Mouse (Mus musculus) liver, embryonic 15.5 days (tissue): Measurements from ENCODE around the gene Mt2. TPM values are rescaled to one million over a fixed set of nuclear protein-coding genes. Genes with fewer than 3 reads are reported as not detected.
A peak's percentile ranks its signal among the peaks of the same experiment; 100 is the strongest.

Experiments used
- ATAC-seq: fragments of 200-750 bp; cut with Nextera tagmentation; 2 replicates; pipeline ENCODE4 v1.8.0; 2017; ENCODE audit warnings: moderate number of reproducible peaks, mild to moderate bottlenecking, moderate library complexity; ENCODE audit not compliant: insufficient read depth
- H3K27ac ChIP-seq: fragments of 300-500 bp; sonication (generic); replicated peaks from 2 replicates; pipeline ENCODE4 v1.5.1; 2015; ENCODE audit warnings: mild to moderate bottlenecking, inconsistent platforms
- H3K27me3 ChIP-seq: fragments of 300-500 bp; sonication (generic); 2 replicates; pipeline ENCODE4 v1.6.1; 2015; ENCODE audit warnings: mild to moderate bottlenecking, inconsistent platforms
- H3K36me3 ChIP-seq: fragments of 300-500 bp; sonication (generic); replicated peaks from 2 replicates; pipeline ENCODE4 v1.6.1; 2015; ENCODE audit warnings: moderate library complexity, mild to moderate bottlenecking, inconsistent platforms
- H3K4me1 ChIP-seq: fragments of 300-500 bp; sonication (generic); replicated peaks from 2 replicates; pipeline ENCODE4 v1.6.1; 2015; ENCODE audit warnings: inconsistent platforms
- H3K4me2 ChIP-seq: fragments of 300-500 bp; sonication (generic); 2 replicates; pipeline ENCODE4 v1.6.1; 2015; ENCODE audit warnings: moderate library complexity, mild to moderate bottlenecking, inconsistent platforms
- H3K4me3 ChIP-seq: fragments of 300-500 bp; sonication (generic); replicated peaks from 2 replicates; pipeline ENCODE4 v1.5.1; 2015; ENCODE audit warnings: mild to moderate bottlenecking, inconsistent platforms
- H3K9ac ChIP-seq: fragments of 300-500 bp; sonication (generic); 2 replicates; pipeline ENCODE4 v1.6.1; 2015; ENCODE audit warnings: moderate library complexity, mild to moderate bottlenecking, inconsistent platforms
- H3K9me3 ChIP-seq: fragments of 300-500 bp; sonication (generic); replicated peaks from 2 replicates; pipeline ENCODE4 v1.6.1; 2016; ENCODE audit warnings: inconsistent platforms
- whole genome bisulfite sequencing: fragments of 180-500 bp; shearing (Covaris S2); methylation state at CpG from one replicate; pipeline ENCODE4 v1.1.7; 2015; ENCODE audit warnings: mixed read lengths; ENCODE audit not compliant: insufficient replicate concordance; 5-methylcytosine and 5-hydroxymethylcytosine counted together
- polyA plus RNA-seq: library from polyadenylated mRNA; unstranded; fragments of >200 nt; fragmentation: Nextera tagmentation; extraction: Ambion mirVana; gene quantifications from 2 replicates; pipeline ENCODE4 v1.2.1, GENCODE M21; 2015

Gene Mt2
- polyA plus RNA-seq, 1 experiment from 2014 or later = 1,483 TPM

DNA sequence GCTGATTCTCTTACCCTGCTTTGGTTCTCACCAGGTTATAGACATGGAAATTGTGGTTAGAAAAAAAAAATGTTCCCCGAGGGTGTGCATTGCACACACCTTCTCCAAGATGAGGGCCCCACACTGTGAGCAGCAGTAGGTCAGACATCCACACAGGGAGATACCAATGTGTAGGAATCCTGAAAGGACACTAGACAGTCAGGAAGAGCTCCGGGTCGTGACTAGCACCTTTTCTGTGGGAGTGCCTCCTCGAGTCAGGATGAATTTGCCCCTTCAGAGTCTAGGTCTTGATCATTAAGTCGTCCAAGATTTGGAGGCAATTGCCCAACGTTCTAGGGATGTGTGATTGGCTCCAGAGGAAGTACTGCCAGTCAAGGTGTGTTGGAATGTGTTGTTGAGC, 13.3 kb downstream of the Mt2 start:
- H3K36me3 ChIP-seq = peaks cover 3% of the 10 kb centered on the region; the same call in 1 of the 2 replicates
- H3K4me2 ChIP-seq = peak overlapping the region; percentile 75
- peak overlapping the region; percentile 45 for H3K4me3 ChIP-seq
- H3K4me1 ChIP-seq = peaks cover 87% of the 10 kb centered on the region
- H3K27me3 ChIP-seq = peaks cover 44% of the 10 kb centered on the region
- ATAC-seq = no peak
- no peaks in the 10 kb centered on the region for H3K9me3 ChIP-seq
- H3K9ac ChIP-seq = peak overlapping the region; percentile 57
- peak overlapping the region; percentile 92 for H3K27ac ChIP-seq
- 51% methylated on average over 6 of the region's 6 CpGs for WGBS

DNA sequence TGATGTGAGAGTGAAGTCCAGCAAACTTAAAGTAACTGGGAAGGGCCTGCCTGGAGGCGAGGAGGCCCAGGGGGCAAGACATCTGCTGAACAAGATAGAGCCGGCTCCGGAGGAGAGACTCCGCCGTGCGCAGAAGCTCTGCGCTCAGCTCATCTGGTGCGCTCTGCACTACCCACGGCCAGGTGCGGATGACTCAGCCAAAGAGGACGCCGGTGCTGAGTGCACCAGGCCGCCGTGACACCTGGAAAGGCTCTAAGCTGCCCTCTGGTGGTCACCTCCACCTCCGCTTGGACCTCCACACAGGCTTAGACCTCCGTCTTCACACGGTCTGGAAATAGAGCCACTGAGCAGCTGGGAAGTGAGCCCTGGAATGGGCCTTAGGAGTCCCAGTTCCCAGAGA, 14.1 kb downstream of the Mt2 start:
- peak overlapping the region; percentile 75 for H3K4me2 ChIP-seq
- ATAC-seq = peak; percentile 85
- peaks cover 89% of the 10 kb centered on the region for H3K4me1 ChIP-seq
- peak overlapping the region; percentile 92 for H3K27ac ChIP-seq
- H3K9ac ChIP-seq = peak overlapping the region; percentile 57
- peak overlapping the region; percentile 45 for H3K4me3 ChIP-seq
- 3% methylated on average over 17 of the region's 17 CpGs for WGBS
- no peaks in the 10 kb centered on the region for H3K36me3 ChIP-seq
- H3K9me3 ChIP-seq = no peaks in the 10 kb centered on the region
- peaks cover 44% of the 10 kb centered on the region for H3K27me3 ChIP-seq

- H3K27me3 ChIP-seq = peaks cover 44% of the 10 kb centered on the region
- ATAC-seq = no peak
- no peaks in the 10 kb centered on the region for H3K9me3 ChIP-seq
- WGBS = 39% methylated on average over 21 of the region's 21 CpGs
- peak overlapping the region; percentile 57 for H3K9ac ChIP-seq
- peaks cover 83% of the 10 kb centered on the region for H3K4me1 ChIP-seq
- H3K27ac ChIP-seq = peak overlapping the region; percentile 92
- H3K36me3 ChIP-seq = no peaks in the 10 kb centered on the region
- peak overlapping the region; percentile 45 for H3K4me3 ChIP-seq
- peak overlapping the region; percentile 75 for H3K4me2 ChIP-seq
These were observed 15.0 kb downstream of the Mt2 start for GRCm38 (mm10) chr8:94187290-94188002.

GRCm38 (mm10) chr8:94189275-94190031, 17.0 kb downstream of the Mt2 start:
- Histone ChIP-seq H3K9ac (no peak overlapping the region), H3K36me3 (no peaks in the 10 kb centered on the region), H3K27me3 (peaks cover 41% of the 10 kb centered on the region), H3K4me2 (no peak overlapping the region), H3K4me3 (no peak overlapping the region), H3K9me3 (no peaks in the 10 kb centered on the region), H3K4me1 (peaks cover 66% of the 10 kb centered on the region), H3K27ac (no peak overlapping the region)
- 52% methylated on average over 13 of the region's 13 CpGs for WGBS
- ATAC-seq = no peak

GRCm38 (mm10) chr8:94191101-94191691, 18.7 kb downstream of the Mt2 start:
- Histone ChIP-seq H3K9ac (peak overlapping the region; percentile 64), H3K4me3 (peak overlapping the region; percentile 62), H3K4me2 (peak overlapping the region; percentile 88), H3K27ac (peak overlapping the region; percentile 59), H3K4me1 (peaks cover 49% of the 10 kb centered on the region), H3K27me3 (peaks cover 38% of the 10 kb centered on the region), H3K9me3 (no peaks in the 10 kb centered on the region), H3K36me3 (no peaks in the 10 kb centered on the region)
- 10% methylated on average over 21 of the region's 21 CpGs for WGBS
- peak; percentile 9 for ATAC-seq

DNA sequence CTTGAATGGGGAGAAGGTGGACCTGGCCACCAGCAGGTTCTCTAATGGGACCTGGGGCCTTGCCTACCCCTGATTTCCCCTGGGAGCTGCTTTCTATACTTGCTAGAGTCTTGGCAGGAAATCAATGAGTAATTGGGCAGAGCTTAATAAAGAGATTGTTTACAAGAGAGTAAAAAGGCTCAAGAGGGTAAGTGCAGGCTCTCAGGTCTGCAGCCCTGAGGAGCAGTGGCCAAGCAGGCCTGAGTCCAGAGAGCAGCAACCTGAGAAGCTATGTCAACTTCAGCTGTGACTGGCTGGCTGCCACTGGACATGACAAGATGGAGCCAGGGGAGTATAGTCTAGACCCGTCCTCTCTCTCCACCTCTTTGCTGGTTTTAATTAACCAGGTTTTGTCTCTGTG, 20.5 kb downstream of the Mt2 start:
- no peaks in the 10 kb centered on the region for H3K9me3 ChIP-seq
- WGBS = 63% methylated on average over 1 of the region's 1 CpGs
- no peak overlapping the region for H3K9ac ChIP-seq
- H3K4me3 ChIP-seq = no peak overlapping the region
- H3K4me1 ChIP-seq = peaks cover 32% of the 10 kb centered on the region
- ATAC-seq = no peak
- no peaks in the 10 kb centered on the region for H3K36me3 ChIP-seq
- no peak overlapping the region for H3K27ac ChIP-seq
- H3K27me3 ChIP-seq = peaks cover 25% of the 10 kb centered on the region
- no peak overlapping the region for H3K4me2 ChIP-seq

DNA sequence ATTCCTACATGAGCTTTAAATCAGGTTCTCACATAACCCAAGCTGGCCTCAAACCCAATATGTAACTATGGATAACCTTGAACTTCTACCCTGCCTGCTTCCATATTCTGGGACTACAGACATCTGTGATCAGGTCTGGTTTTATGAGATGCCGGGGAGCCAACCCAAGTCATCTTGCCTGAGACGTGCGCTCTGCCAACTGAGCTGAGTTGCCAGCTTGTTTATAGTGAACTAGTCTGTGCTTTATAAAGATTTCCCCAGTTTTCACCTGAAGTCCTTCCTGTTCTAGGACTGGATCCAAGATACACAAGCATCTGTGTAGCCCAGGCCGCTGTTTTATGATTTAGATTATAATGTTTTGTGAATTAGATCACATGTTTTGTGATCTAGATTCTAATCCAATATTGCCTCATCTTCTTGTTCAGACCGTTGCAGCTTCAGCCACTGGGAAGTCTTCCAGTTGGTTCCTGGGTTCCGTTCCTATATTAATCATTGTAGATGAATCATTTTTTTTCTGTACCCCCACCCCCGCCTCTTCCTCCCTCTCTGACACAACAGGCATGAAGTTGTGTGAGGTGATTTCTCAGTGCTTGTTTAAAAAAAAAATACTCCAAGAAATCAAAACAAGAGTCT, 22.2 kb downstream of the Mt2 start:
- WGBS = 74% methylated on average over 7 of the region's 7 CpGs
- Histone ChIP-seq H3K4me2 (no peak overlapping the region), H3K27me3 (peaks cover 16% of the 10 kb centered on the region)

GRCm38 (mm10) chr8:94199202-94199869, 26.9 kb downstream of the Mt2 start:
- ATAC-seq = peak; percentile 12; the same call in 1 of the 2 replicates
- H3K4me2 ChIP-seq = peak overlapping the region; percentile 23; the same call in 1 of the 2 replicates
- WGBS = 41% methylated on average over 10 of the region's 10 CpGs

More for the DNA sequence above, 22.2 kb downstream of the Mt2 start:
- H3K4me1 ChIP-seq = peaks cover 26% of the 10 kb centered on the region
- ATAC-seq = no peak
- no peak overlapping the region for H3K9ac ChIP-seq
- H3K27ac ChIP-seq = no peak overlapping the region
- no peak overlapping the region for H3K4me3 ChIP-seq
- no peaks in the 10 kb centered on the region for H3K36me3 ChIP-seq
- no peaks in the 10 kb centered on the region for H3K9me3 ChIP-seq

GRCm38 (mm10) chr8:94204043-94204442, 31.6 kb downstream of the Mt2 start:
- no peaks in the 10 kb centered on the region for H3K9me3 ChIP-seq
- no peak overlapping the region for H3K4me2 ChIP-seq
- no peaks in the 10 kb centered on the region for H3K36me3 ChIP-seq
- peaks cover 9% of the 10 kb centered on the region; the same call in 1 of the 2 replicates for H3K27me3 ChIP-seq
- peaks cover 6% of the 10 kb centered on the region for H3K4me1 ChIP-seq
- no peak overlapping the region for H3K27ac ChIP-seq
- no peak overlapping the region for H3K9ac ChIP-seq
- 52% methylated on average over 3 of the region's 3 CpGs for WGBS
- ATAC-seq = no peak
- H3K4me3 ChIP-seq = no peak overlapping the region

More at GRCm38 (mm10) chr8:94199202-94199869, 26.9 kb downstream of the Mt2 start:
- Histone ChIP-seq H3K4me1 (peaks cover 3% of the 10 kb centered on the region; the same call in 1 of the 2 replicates), H3K4me3 (no peak overlapping the region), H3K9ac (no peak overlapping the region), H3K27me3 (peaks cover 12% of the 10 kb centered on the region; the same call in 1 of the 2 replicates), H3K36me3 (no peaks in the 10 kb centered on the region), H3K27ac (no peak overlapping the region), H3K9me3 (no peaks in the 10 kb centered on the region)

- Histone ChIP-seq H3K27me3 (peaks cover 12% of the 10 kb centered on the region), H3K4me2 (no peak overlapping the region), H3K27ac (no peak overlapping the region), H3K9me3 (no peaks in the 10 kb centered on the region), H3K4me3 (no peak overlapping the region), H3K4me1 (peaks cover 3% of the 10 kb centered on the region; the same call in 1 of the 2 replicates), H3K36me3 (no peaks in the 10 kb centered on the region), H3K9ac (no peak overlapping the region)
- peak; percentile 66; the same call in 1 of the 2 replicates for ATAC-seq
- 13% methylated on average over 5 of the region's 5 CpGs for WGBS
These were observed 33.3 kb downstream of the Mt2 start for GRCm38 (mm10) chr8:94205736-94206135.
